Mouse (Mus musculus): ENCODE results near the gene Tekt2. TPM values are rescaled to one million over a fixed set of nuclear protein-coding genes. Genes with fewer than 3 reads are reported as not detected.

Tekt2 gene
- polyA plus RNA-seq, 1 experiment from 2014 or later: 2.5 TPM

GRCm38 (mm10) chr4:126316443-126317040 is 8.9 kb downstream of the Tekt2 start:
- Histone ChIP-seq H3K9ac (no peak overlapping the region), H3K4me2 (no peak overlapping the region), H3K9me3 (ENCODE audit: low read depth, low read length) (no peaks in the 10 kb centered on the region), H3K4me1 (ENCODE audit: insufficient read depth) (peaks cover 4% of the 10 kb centered on the region; the same call in 1 of the 2 replicates), H3K36me3 (ENCODE audit: insufficient read depth) (peaks cover 42% of the 10 kb centered on the region), H3K4me3 (ENCODE audit: low read depth, low read length) (no peak overlapping the region), H3K27me3 (ENCODE audit: insufficient read depth, low read length) (no peaks in the 10 kb centered on the region), H3K27ac (ENCODE audit: low read depth) (no peak overlapping the region)
- no peak for DNase-seq
- no peak for TF ChIP-seq CTCF (IDR thresholded peaks at IDR 0.05; ENCODE audit: low read depth)
- no peak for ATAC-seq (ENCODE audit: insufficient read depth)
- 91% methylated on average over 13 of the region's 13 CpGs for WGBS

DNA sequence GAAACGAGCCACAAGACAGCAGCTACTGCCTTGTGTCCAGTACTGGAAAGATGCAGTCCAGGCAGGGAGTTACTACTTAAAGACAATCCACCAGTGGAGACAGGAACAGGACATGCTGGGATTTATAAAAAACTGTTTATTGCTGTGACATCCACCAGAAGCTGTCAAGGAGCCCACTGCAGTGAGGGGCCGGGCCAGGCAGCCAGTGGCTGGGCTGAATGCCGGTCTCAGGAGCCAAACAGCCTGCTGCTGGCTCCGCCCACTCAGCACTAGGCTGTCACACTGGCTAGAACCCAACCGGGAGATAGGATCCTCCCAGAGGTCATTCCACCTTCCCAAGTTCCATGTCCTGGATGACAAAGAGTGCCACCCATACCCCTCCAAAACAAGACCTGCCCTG is 9.6 kb downstream of the Tekt2 start:
- Histone ChIP-seq H3K9me3 (ENCODE audit: low read depth, low read length) (no peaks in the 10 kb centered on the region), H3K4me3 (ENCODE audit: low read depth, low read length) (no peak overlapping the region), H3K9ac (no peak overlapping the region), H3K4me2 (no peak overlapping the region), H3K36me3 (ENCODE audit: insufficient read depth) (peaks cover 42% of the 10 kb centered on the region), H3K27me3 (ENCODE audit: insufficient read depth, low read length) (no peaks in the 10 kb centered on the region), H3K4me1 (ENCODE audit: insufficient read depth) (peaks cover 4% of the 10 kb centered on the region; the same call in 1 of the 2 replicates), H3K27ac (ENCODE audit: low read depth) (no peak overlapping the region)
- WGBS: 31% methylated on average over 5 of the region's 5 CpGs
- DNase-seq (peak; percentile 39), ATAC-seq (ENCODE audit: insufficient read depth) (peak; percentile 19; the same call in 1 of the 2 replicates)
- no peak for TF ChIP-seq CTCF (IDR thresholded peaks at IDR 0.05; ENCODE audit: low read depth)

DNA sequence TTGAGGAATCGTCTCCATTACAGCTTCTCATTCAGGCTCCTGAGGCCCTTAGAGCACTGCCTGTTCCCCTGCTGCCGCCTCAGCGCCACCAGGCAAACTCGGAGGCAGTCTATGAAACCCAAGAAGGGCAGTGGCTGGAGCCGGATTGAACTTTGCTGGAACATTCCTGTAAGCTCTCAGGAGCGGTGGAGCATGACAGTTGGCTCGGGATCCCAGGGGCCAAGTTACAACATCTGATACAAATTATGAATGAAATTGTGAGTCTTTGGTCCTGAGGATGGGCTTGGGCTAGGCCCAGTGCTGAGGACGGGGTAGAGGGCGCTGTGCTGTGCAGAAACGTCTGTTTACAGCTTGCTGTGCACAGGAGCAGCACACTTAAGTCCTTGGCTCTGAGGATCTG is 11.1 kb downstream of the Tekt2 start:
- WGBS: 56% methylated on average over 10 of the region's 10 CpGs
- Histone ChIP-seq H3K9me3 (ENCODE audit: low read depth, low read length) (no peaks in the 10 kb centered on the region), H3K27ac (ENCODE audit: low read depth) (no peak overlapping the region), H3K27me3 (ENCODE audit: insufficient read depth, low read length) (no peaks in the 10 kb centered on the region), H3K4me2 (no peak overlapping the region), H3K4me1 (ENCODE audit: insufficient read depth) (no peaks in the 10 kb centered on the region), H3K36me3 (ENCODE audit: insufficient read depth) (peaks cover 42% of the 10 kb centered on the region), H3K9ac (no peak overlapping the region), H3K4me3 (ENCODE audit: low read depth, low read length) (no peak overlapping the region)
- TF ChIP-seq CTCF (IDR thresholded peaks at IDR 0.05; ENCODE audit: low read depth): 0 out of 2 replicates have a peak, but pooled peaks have one; percentile 19
- DNase-seq (no peak), ATAC-seq (ENCODE audit: insufficient read depth) (no peak)

DNA sequence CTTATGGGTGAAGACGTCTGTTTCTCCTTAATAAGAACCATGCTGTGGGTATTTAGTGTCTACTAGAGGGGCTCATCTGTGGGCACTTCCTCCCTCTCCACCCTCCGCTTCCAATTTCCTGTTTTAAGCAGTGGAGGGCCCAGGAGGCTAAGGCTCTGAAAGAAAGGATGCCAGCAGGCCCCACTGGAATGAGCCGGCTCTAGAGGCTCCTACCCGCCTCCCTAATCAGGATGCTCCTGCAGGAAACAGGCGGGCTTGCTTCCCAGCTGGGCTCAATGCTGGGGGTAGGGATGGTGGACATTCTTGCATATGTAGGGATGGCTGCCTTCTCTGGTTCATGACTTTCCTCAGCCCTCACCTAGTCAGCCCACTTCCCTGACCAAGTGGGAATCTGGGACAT is 12.3 kb downstream of the Tekt2 start:
- H3K27me3 ChIP-seq (ENCODE audit: insufficient read depth, low read length): no peaks in the 10 kb centered on the region
- ATAC-seq (ENCODE audit: insufficient read depth) (no peak), DNase-seq (peak; percentile 35)
- H3K4me1 ChIP-seq (ENCODE audit: insufficient read depth): no peaks in the 10 kb centered on the region
- no peak overlapping the region for H3K9ac ChIP-seq
- no peaks in the 10 kb centered on the region for H3K9me3 ChIP-seq (ENCODE audit: low read depth, low read length)
- no peak for TF ChIP-seq CTCF (IDR thresholded peaks at IDR 0.05; ENCODE audit: low read depth)
- H3K36me3 ChIP-seq (ENCODE audit: insufficient read depth): peaks cover 31% of the 10 kb centered on the region
- H3K4me3 ChIP-seq (ENCODE audit: low read depth, low read length): no peak overlapping the region
- no peak overlapping the region for H3K27ac ChIP-seq (ENCODE audit: low read depth)
- H3K4me2 ChIP-seq: no peak overlapping the region
- WGBS: 36% methylated on average over 5 of the region's 5 CpGs

DNA sequence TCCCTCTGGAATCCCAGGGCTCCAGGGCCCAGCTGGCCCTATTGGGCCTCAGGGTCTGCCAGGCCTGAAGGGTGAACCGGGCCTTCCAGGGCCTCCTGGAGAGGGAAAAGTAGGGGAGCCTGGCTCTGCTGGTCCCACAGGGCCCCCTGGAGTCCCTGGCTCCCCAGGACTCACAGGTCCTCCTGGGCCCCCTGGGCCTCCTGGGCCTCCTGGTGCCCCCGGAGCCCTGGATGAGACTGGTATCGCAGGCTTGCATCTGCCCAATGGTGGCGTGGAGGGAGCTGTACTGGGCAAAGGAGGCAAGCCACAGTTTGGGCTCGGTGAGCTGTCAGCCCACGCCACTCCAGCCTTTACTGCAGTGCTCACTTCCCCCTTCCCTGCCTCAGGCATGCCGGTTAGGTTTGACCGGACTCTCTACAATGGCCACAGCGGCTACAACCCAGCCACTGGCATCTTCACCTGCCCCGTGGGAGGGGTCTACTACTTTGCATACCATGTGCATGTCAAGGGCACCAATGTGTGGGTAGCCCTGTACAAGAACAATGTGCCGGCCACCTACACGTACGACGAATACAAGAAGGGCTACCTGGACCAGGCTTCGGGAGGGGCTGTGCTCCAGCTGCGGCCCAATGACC is 13.8 kb downstream of the Tekt2 start:
- Histone ChIP-seq H3K9me3 (ENCODE audit: low read depth, low read length) (no peaks in the 10 kb centered on the region), H3K4me1 (ENCODE audit: insufficient read depth) (no peaks in the 10 kb centered on the region), H3K36me3 (ENCODE audit: insufficient read depth) (peaks cover 16% of the 10 kb centered on the region), H3K4me2 (no peak overlapping the region), H3K27me3 (ENCODE audit: insufficient read depth, low read length) (no peaks in the 10 kb centered on the region), H3K9ac (no peak overlapping the region), H3K4me3 (ENCODE audit: low read depth, low read length) (no peak overlapping the region), H3K27ac (ENCODE audit: low read depth) (no peak overlapping the region)
- ATAC-seq (ENCODE audit: insufficient read depth): no peak
- DNase-seq: no peak
- WGBS: 84% methylated on average over 16 of the region's 16 CpGs
- no peak for TF ChIP-seq CTCF (IDR thresholded peaks at IDR 0.05; ENCODE audit: low read depth)

DNA sequence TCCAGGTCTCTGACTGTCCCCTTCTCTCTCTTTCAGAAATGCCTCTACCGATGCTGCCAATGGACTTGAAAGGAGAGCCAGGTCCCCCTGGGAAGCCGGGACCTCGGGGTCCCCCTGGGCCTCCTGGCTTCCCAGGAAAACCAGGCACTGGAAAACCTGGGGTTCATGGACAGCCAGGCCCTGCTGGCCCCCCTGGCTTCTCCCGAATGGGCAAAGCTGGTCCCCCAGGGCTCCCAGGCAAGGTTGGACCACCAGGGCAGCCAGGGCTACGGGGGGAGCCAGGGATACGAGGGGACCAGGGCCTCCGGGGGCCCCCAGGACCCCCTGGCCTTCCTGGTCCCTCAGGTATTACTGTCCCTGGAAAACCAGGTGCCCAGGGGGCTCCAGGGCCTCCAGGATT is 15.1 kb downstream of the Tekt2 start:
- Histone ChIP-seq H3K4me3 (ENCODE audit: low read depth, low read length) (no peak overlapping the region), H3K4me1 (ENCODE audit: insufficient read depth) (no peaks in the 10 kb centered on the region), H3K4me2 (no peak overlapping the region), H3K9ac (no peak overlapping the region), H3K9me3 (ENCODE audit: low read depth, low read length) (no peaks in the 10 kb centered on the region), H3K36me3 (ENCODE audit: insufficient read depth) (peaks cover 2% of the 10 kb centered on the region; the same call in 1 of the 2 replicates), H3K27ac (ENCODE audit: low read depth) (no peak overlapping the region), H3K27me3 (ENCODE audit: insufficient read depth, low read length) (no peaks in the 10 kb centered on the region)
- 75% methylated on average over 7 of the region's 7 CpGs for WGBS
- ATAC-seq (ENCODE audit: insufficient read depth) (no peak), DNase-seq (no peak)
- no peak for TF ChIP-seq CTCF (IDR thresholded peaks at IDR 0.05; ENCODE audit: low read depth)

- TF ChIP-seq CTCF (IDR thresholded peaks at IDR 0.05; ENCODE audit: low read depth): peak; percentile 92
- H3K4me3 ChIP-seq (ENCODE audit: low read depth, low read length): no peak overlapping the region
- peak overlapping the region; percentile 52 for H3K4me2 ChIP-seq
- no peaks in the 10 kb centered on the region for H3K4me1 ChIP-seq (ENCODE audit: insufficient read depth)
- ATAC-seq (ENCODE audit: insufficient read depth) (peak; percentile 60), DNase-seq (peak; percentile 94)
- no peak overlapping the region for H3K9ac ChIP-seq
- H3K27ac ChIP-seq (ENCODE audit: low read depth): no peak overlapping the region
- no peaks in the 10 kb centered on the region for H3K9me3 ChIP-seq (ENCODE audit: low read depth, low read length)
- WGBS: under 1% methylated on average over 7 of the region's 7 CpGs
- peaks cover 2% of the 10 kb centered on the region; the same call in 1 of the 2 replicates for H3K36me3 ChIP-seq (ENCODE audit: insufficient read depth)
- H3K27me3 ChIP-seq (ENCODE audit: insufficient read depth, low read length): no peaks in the 10 kb centered on the region
These were observed 15.6 kb downstream of the Tekt2 start for GRCm38 (mm10) chr4:126309922-126310309.
